Mouse (Mus musculus): ENCODE measurements around the gene Tspan1. TPM values are rescaled to one million over a fixed set of nuclear protein-coding genes. Genes with fewer than 3 reads are reported as not detected.

The Tspan1 gene
- not detected for total RNA-seq (2021)
- long read RNA-seq, experiment 1 = 0 reads
- long read RNA-seq, experiment 2 = 0 reads

GRCm38 (mm10) chr4:116167404-116167803 is at the start of gene Tspan1:
Gene Tspan1 (minus strand): TSS chr4:116167601.
- DNase-seq (ENCODE audit: extremely low spot score in 1 of 2, low spot score in 2 of 2) = no peak
- no peak within 1 kb of the TSS for H3K4me3 ChIP-seq
- peak; percentile 25 for TF ChIP-seq CTCF (IDR thresholded peaks at IDR 0.05)
- no peak within 1 kb of the TSS for H3K27ac ChIP-seq
- intact Hi-C loops (cut with DNase I) = loop anchor here (5.0 kb wide), 2 partner anchors 175 to 235 kb away; no protein-coding TSS in a partner anchor

- no peak for TF ChIP-seq CTCF (IDR thresholded peaks at IDR 0.05)
- Histone ChIP-seq H3K27ac (no peak overlapping the region), H3K4me3 (no peak overlapping the region)
- intact Hi-C loops (cut with DNase I) = no loop called here
- DNase-seq (ENCODE audit: extremely low spot score in 1 of 2, low spot score in 2 of 2) = peak in 1 of 2 experiments; percentile 14
Observed at GRCm38 (mm10) chr4:116217046-116217445, 49.6 kb upstream of the Tspan1 start.

GRCm38 (mm10) chr4:116215895-116216605 is 48.6 kb upstream of the Tspan1 start:
- intact Hi-C loops (cut with DNase I) = no loop called here

GRCm38 (mm10) chr4:116208891-116209290 is 41.5 kb upstream of the Tspan1 start:
- intact Hi-C loops (cut with DNase I) = no loop called here
- DNase-seq (ENCODE audit: extremely low spot score in 1 of 2, low spot score in 2 of 2) = no peak
- Histone ChIP-seq H3K4me3 (no peak overlapping the region), H3K27ac (no peak overlapping the region)
- TF ChIP-seq CTCF (IDR thresholded peaks at IDR 0.05) = no peak

More at GRCm38 (mm10) chr4:116215895-116216605, 48.6 kb upstream of the Tspan1 start:
- Histone ChIP-seq H3K27ac (no peak overlapping the region), H3K4me3 (no peak overlapping the region)
- TF ChIP-seq CTCF (IDR thresholded peaks at IDR 0.05) = no peak
- no peak for DNase-seq (ENCODE audit: extremely low spot score in 1 of 2, low spot score in 2 of 2)

- intact Hi-C loops (cut with DNase I) = no loop called here
- no peak for DNase-seq (ENCODE audit: extremely low spot score in 1 of 2, low spot score in 2 of 2)
- no peak for TF ChIP-seq CTCF (IDR thresholded peaks at IDR 0.05)
- Histone ChIP-seq H3K27ac (no peak overlapping the region), H3K4me3 (no peak overlapping the region)
Observed at GRCm38 (mm10) chr4:116206531-116206930, 39.1 kb upstream of the Tspan1 start.

- intact Hi-C loops (cut with DNase I) = no loop called here
Observed at GRCm38 (mm10) chr4:116204422-116204821, 37.0 kb upstream of the Tspan1 start.

GRCm38 (mm10) chr4:116198422-116198821 is 31.0 kb upstream of the Tspan1 start:
- intact Hi-C loops (cut with DNase I) = no loop called here
- Histone ChIP-seq H3K4me3 (no peak overlapping the region), H3K27ac (no peak overlapping the region)
- no peak for DNase-seq (ENCODE audit: extremely low spot score in 1 of 2, low spot score in 2 of 2)
- peak; percentile 34 for TF ChIP-seq CTCF (IDR thresholded peaks at IDR 0.05)

More at GRCm38 (mm10) chr4:116204422-116204821, 37.0 kb upstream of the Tspan1 start:
- no peak overlapping the region for H3K27ac ChIP-seq
- no peak for DNase-seq (ENCODE audit: extremely low spot score in 1 of 2, low spot score in 2 of 2)
- no peak for TF ChIP-seq CTCF (IDR thresholded peaks at IDR 0.05)
- H3K4me3 ChIP-seq = no peak overlapping the region

GRCm38 (mm10) chr4:116193583-116194383 is 26.4 kb upstream of the Tspan1 start:
- H3K27ac ChIP-seq = 0 out of 2 replicates have a peak overlapping the region, but pooled peaks have one; percentile 11
- DNase-seq (ENCODE audit: extremely low spot score in 1 of 2, low spot score in 2 of 2) = no peak
- intact Hi-C loops (cut with DNase I) = no loop called here
- TF ChIP-seq CTCF (IDR thresholded peaks at IDR 0.05) = no peak
- H3K4me3 ChIP-seq = no peak overlapping the region

- DNase-seq (ENCODE audit: extremely low spot score in 1 of 2, low spot score in 2 of 2) = no peak
- intact Hi-C loops (cut with DNase I) = no loop called here
- TF ChIP-seq CTCF (IDR thresholded peaks at IDR 0.05) = no peak
- Histone ChIP-seq H3K27ac (no peak overlapping the region), H3K4me3 (no peak overlapping the region)
Observed at GRCm38 (mm10) chr4:116192286-116192835, 25.0 kb upstream of the Tspan1 start.

- intact Hi-C loops (cut with DNase I) = loop anchor here (5.0 kb wide), 1 partner anchor 48 kb away; no protein-coding TSS in a partner anchor
- no peak for TF ChIP-seq CTCF (IDR thresholded peaks at IDR 0.05)
- no peak overlapping the region for H3K4me3 ChIP-seq
- H3K27ac ChIP-seq = no peak overlapping the region
- DNase-seq (ENCODE audit: extremely low spot score in 1 of 2, low spot score in 2 of 2) = no peak
Observed at GRCm38 (mm10) chr4:116185083-116185482, 17.7 kb upstream of the Tspan1 start.

- DNase-seq (ENCODE audit: extremely low spot score in 1 of 2, low spot score in 2 of 2) = no peak
- intact Hi-C loops (cut with DNase I) = no loop called here
- no peak for TF ChIP-seq CTCF (IDR thresholded peaks at IDR 0.05)
- H3K27ac ChIP-seq = peak overlapping the region; percentile 74
- peak overlapping the region; percentile 7 for H3K4me3 ChIP-seq
Observed at GRCm38 (mm10) chr4:116182745-116183144, 15.3 kb upstream of the Tspan1 start.

- DNase-seq (ENCODE audit: extremely low spot score in 1 of 2, low spot score in 2 of 2) = no peak
- Histone ChIP-seq H3K27ac (no peak overlapping the region), H3K4me3 (no peak overlapping the region)
- no peak for TF ChIP-seq CTCF (IDR thresholded peaks at IDR 0.05)
- intact Hi-C loops (cut with DNase I) = no loop called here
Observed at GRCm38 (mm10) chr4:116182079-116182478, 14.7 kb upstream of the Tspan1 start.

All from left cerebral cortex, adult 2 months (tissue).